Mouse (Mus musculus) limb, embryonic 10.5 days (tissue): ENCODE data around the gene Socs7. TPM values are rescaled to one million over a fixed set of nuclear protein-coding genes. Genes with fewer than 3 reads are reported as not detected.

Experiments
- DNase-seq: peaks from one replicate; pipeline ENCODE4 v3.0.0-alpha.2; 2017; ENCODE audit warnings: low spot score
- H3K27ac ChIP-seq: fragments of 300-500 bp; sonication (generic); 2 replicates; pipeline ENCODE4 v1.5.1; 2016; ENCODE audit warnings: mild to moderate bottlenecking
- H3K27me3 ChIP-seq: fragments of 300-500 bp; sonication (generic); 2 replicates; pipeline ENCODE4 v1.6.1; 2016; ENCODE audit warnings: low read depth, mild to moderate bottlenecking; ENCODE audit not compliant: poor library complexity, severe bottlenecking
- H3K36me3 ChIP-seq: fragments of 300-500 bp; sonication (generic); 2 replicates; pipeline ENCODE4 v1.6.1; 2016; ENCODE audit warnings: mild to moderate bottlenecking, moderate library complexity
- H3K4me1 ChIP-seq: fragments of 300-500 bp; sonication (generic); 2 replicates; pipeline ENCODE4 v1.6.1; 2016
- H3K4me3 ChIP-seq: fragments of 300-500 bp; sonication (generic); 2 replicates; pipeline ENCODE4 v1.5.1; 2016; ENCODE audit warnings: mild to moderate bottlenecking, moderate library complexity
- H3K9me3 ChIP-seq: fragments of 300-500 bp; sonication (generic); replicated peaks from 2 replicates; pipeline ENCODE4 v1.6.1; 2016; ENCODE audit warnings: mild to moderate bottlenecking
- WGBS: fragments of 180-500 bp; shearing (Covaris S2); methylation state at CpG from one replicate; pipeline ENCODE4 v1.1.7; 2016; 5-methylcytosine and 5-hydroxymethylcytosine counted together
- polyA plus RNA-seq: library from polyadenylated mRNA; unstranded; fragments of >200 nt; fragmentation: Nextera tagmentation; extraction: Ambion mirVana; gene quantifications from 2 replicates; pipeline ENCODE4 v1.2.1, GENCODE M21; 2016

The Socs7 gene
- polyA plus RNA-seq, 1 experiment from 2014 or later = 4.4 TPM

DNA sequence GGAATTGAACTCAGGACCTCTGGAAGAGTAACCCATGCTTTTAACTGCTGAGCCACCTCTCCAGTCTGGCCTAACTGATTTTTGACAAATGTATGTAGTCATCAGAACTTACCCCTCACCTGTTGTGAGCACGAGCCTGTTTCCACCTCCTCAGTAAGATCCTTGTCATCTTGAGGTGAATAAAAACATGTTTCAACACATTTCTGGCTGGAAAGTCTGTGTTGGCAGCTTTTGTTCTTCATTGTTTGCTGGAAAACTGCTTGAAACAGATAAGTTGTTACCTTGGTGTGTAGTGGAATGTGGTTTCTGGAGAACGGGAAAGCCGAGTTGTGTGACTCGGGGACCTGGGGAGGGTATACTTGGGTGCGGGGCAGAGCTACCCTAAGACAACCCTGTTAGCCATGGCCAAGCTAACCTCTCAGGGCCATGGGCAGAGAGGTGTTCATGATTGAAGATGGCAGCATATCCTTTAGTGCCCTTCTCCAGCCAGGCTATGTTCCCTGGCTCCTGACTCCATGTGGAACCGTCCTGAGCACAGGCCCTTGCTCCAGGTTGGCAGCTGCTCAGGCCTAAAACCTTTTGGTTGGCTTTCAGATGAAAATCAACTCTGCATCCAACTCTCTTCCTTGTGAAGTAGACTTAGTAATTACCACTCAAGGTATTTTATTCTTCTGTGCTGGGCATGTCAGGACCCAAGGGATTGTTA lies 10.0 kb downstream of the Socs7 start:
- Histone ChIP-seq H3K9me3 (no peaks in the 10 kb centered on the region), H3K36me3 (peaks cover 50% of the 10 kb centered on the region), H3K27me3 (no peaks in the 10 kb centered on the region), H3K4me1 (no peaks in the 10 kb centered on the region), H3K27ac (no peak overlapping the region), H3K4me3 (no peak overlapping the region)
- 94% methylated on average over 6 of the region's 6 CpGs for WGBS
- DNase-seq = no peak

DNA sequence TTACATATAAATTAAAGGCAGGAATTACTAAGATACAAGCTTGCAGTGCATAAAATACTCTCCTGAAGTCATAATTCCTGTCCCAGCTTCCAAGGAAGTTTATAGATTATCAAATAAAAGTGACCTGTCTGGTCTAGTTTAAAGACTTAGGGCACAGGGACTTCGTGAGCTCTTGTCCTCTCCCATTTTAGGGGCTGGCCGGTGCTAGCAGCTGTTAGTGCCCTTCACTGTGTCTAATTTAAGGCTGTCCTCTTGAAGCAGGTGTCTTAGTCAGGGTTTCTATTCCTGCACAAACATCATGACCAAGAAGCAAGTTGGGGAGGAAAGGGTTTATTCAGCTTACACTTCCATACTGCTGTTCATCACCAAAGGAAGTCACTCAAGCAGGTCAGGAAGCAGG lies 11.1 kb downstream of the Socs7 start:
- Histone ChIP-seq H3K4me3 (no peak overlapping the region), H3K27me3 (no peaks in the 10 kb centered on the region), H3K36me3 (peaks cover 55% of the 10 kb centered on the region), H3K4me1 (no peaks in the 10 kb centered on the region), H3K9me3 (no peaks in the 10 kb centered on the region), H3K27ac (no peak overlapping the region)
- DNase-seq = no peak
- 84% methylated on average over 2 of the region's 2 CpGs for WGBS

DNA sequence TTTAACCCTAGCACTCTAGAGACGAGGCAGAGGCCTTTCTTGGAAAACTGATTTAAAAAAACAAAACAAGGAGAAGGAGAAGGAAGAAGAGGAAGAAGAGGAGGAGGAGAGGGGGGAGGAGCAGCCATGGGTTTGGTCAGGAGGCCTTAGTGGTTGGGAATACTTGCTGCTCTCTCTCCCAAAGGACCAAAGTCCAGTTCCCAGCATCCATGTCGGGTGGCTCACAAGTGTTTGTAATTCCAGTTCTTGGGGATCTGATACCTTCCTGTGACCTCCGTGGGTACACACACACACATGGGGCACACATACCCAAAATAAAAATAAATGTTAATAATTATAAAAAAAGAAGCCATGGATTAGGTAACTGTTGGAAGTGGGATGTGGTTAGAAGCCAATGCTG lies 17.7 kb downstream of the Socs7 start:
- Histone ChIP-seq H3K36me3 (peaks cover 84% of the 10 kb centered on the region), H3K4me1 (no peaks in the 10 kb centered on the region), H3K27me3 (no peaks in the 10 kb centered on the region), H3K4me3 (no peak overlapping the region), H3K9me3 (no peaks in the 10 kb centered on the region), H3K27ac (no peak overlapping the region)
- WGBS = 87% methylated on average over 3 of the region's 3 CpGs
- no peak for DNase-seq

DNA sequence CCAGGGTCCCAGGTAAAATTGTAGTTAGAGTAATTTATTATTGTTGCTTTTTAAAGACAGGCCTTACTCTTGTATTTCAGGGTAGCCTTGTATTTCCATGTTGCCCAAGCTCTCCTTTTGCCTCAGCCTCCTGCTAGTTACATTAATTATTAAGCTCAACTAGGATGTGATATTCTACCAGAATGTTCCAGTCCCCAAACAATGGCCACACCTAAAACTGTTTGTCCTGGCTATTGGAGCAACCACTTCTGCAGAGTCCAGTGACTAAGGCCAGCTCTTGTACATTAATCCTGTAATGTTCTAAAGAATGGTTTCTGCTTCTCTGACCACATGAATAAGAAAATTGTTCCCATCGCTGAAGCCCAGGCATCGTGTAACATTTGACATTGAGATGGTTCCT lies 20.7 kb downstream of the Socs7 start:
- peaks cover 79% of the 10 kb centered on the region for H3K36me3 ChIP-seq
- no peak overlapping the region for H3K27ac ChIP-seq
- 95% methylated on average over 2 of the region's 2 CpGs for WGBS

DNA sequence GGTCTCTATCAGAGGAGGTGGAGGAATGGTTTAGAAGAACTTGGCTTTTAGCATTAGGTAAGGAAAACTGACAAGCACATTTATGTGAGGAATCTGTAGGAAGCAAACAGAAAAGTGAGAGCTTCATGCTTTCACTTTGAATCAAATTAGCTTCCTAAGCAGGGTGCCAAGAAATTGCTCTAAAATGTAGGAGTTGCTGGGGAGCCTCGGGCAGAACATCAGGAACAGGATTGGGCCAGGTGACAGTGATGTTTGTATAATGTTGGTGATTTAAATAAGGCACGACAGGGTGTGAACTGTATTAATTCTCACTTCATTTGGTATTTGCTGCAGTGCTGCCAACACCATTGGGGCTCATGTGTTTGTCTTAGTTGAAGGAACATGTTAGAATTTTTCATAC lies 21.4 kb downstream of the Socs7 start:
- no peak overlapping the region for H3K27ac ChIP-seq
- no peaks in the 10 kb centered on the region for H3K9me3 ChIP-seq
- no peak overlapping the region for H3K4me3 ChIP-seq
- no peak for DNase-seq
- no peaks in the 10 kb centered on the region for H3K27me3 ChIP-seq
- H3K4me1 ChIP-seq = no peaks in the 10 kb centered on the region
- 72% methylated on average over 2 of the region's 2 CpGs for WGBS
- peaks cover 78% of the 10 kb centered on the region for H3K36me3 ChIP-seq

More for the DNA sequence above, 20.7 kb downstream of the Socs7 start:
- Histone ChIP-seq H3K27me3 (no peaks in the 10 kb centered on the region), H3K9me3 (no peaks in the 10 kb centered on the region), H3K4me1 (no peaks in the 10 kb centered on the region), H3K4me3 (no peak overlapping the region)
- DNase-seq = no peak

DNA sequence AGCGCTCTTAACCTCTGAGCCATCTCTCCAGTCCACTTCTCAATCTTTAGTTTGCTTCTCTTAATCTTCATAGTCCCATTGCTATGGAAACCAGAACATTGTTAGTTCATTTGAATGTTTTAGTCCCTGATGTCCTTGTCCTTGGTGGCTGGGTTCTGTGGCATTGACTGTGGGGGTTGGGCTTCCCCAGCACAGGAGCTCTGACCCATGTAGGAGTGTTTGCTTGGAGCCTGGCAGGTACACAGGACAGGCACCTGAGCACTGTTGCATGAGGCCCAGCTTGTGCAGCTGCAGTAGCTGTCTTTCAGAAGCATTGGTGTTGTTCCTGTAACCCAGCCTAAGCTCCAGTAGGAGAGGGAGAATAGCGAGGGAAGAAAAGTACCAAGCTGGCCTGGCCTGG lies 25.5 kb downstream of the Socs7 start:
- H3K4me1 ChIP-seq = no peaks in the 10 kb centered on the region
- H3K9me3 ChIP-seq = no peaks in the 10 kb centered on the region
- WGBS = 88% methylated on average over 2 of the region's 2 CpGs
- peaks cover 88% of the 10 kb centered on the region for H3K36me3 ChIP-seq
- no peak for DNase-seq
- H3K27ac ChIP-seq = no peak overlapping the region
- H3K27me3 ChIP-seq = no peaks in the 10 kb centered on the region
- no peak overlapping the region for H3K4me3 ChIP-seq

DNA sequence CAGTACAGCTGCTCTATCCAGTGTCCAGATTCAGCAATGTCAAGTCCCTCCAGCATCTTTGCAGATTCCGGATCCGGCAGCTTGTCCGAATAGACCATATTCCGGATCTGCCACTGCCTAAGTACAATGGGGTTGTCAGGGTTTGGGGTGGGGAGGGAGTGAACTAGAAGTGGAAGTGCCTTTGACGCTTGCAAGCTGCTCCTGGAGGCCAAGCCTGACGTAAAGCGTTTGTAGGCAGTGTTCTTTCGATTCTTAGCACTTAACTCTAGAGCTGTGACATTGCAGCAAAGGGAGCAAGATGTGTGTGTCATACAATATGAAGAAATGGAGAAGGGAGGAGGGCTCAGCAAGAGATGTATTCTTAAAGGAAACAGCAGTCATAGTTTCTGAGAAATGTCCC lies 26.8 kb downstream of the Socs7 start:
- DNase-seq = no peak
- Histone ChIP-seq H3K4me1 (no peaks in the 10 kb centered on the region), H3K27me3 (no peaks in the 10 kb centered on the region), H3K36me3 (peaks cover 88% of the 10 kb centered on the region), H3K9me3 (no peaks in the 10 kb centered on the region), H3K4me3 (no peak overlapping the region), H3K27ac (no peak overlapping the region)
- 88% methylated on average over 8 of the region's 8 CpGs for WGBS

DNA sequence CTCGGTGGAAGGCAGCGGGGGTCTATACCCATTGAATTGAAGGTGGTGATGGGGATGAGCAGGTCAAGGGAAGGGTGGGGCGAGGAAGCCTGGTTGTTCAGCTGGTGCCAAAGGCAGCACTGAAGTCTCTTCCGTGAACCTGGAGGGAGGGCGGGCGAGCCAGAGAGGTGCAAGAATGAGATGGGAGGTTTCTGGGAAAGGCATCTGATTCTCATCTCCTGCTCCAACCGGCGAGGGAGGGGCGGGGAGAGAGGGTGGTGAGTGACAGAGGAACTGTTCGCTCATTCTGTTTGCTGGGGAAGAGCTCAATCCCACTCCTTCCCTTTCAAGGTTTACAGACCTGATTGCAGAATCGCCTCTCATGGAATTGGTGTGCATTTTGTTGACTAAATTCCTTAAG lies 31.3 kb downstream of the Socs7 start:
- no peaks in the 10 kb centered on the region for H3K9me3 ChIP-seq
- H3K27ac ChIP-seq = no peak overlapping the region
- no peak for DNase-seq
- 73% methylated on average over 11 of the region's 11 CpGs for WGBS
- no peak overlapping the region for H3K4me3 ChIP-seq
- no peaks in the 10 kb centered on the region for H3K4me1 ChIP-seq
- H3K27me3 ChIP-seq = no peaks in the 10 kb centered on the region
- peaks cover 88% of the 10 kb centered on the region for H3K36me3 ChIP-seq

DNA sequence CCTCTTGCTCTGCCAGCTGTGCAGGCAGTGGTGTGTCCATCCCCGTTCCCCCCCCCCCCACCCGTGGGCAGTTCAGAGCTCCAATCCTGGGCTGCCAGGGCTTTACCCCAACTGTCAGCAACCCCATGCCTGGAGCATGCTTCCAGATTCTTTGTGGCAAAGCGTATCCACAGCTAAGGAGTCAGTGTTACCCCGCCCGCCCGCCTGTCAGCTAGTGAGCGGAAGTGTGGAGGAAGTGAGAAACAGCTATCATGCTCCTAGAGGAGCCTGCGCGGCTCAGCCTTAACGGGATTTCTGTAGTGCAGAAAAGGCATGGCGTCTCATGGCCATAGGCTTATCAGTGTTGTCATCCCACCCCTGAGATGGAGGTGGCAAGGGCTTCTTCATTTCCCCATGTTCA lies 31.8 kb downstream of the Socs7 start:
- no peak overlapping the region for H3K4me3 ChIP-seq
- H3K27me3 ChIP-seq = no peaks in the 10 kb centered on the region
- WGBS = 86% methylated on average over 11 of the region's 11 CpGs
- peaks cover 86% of the 10 kb centered on the region for H3K36me3 ChIP-seq
- H3K4me1 ChIP-seq = no peaks in the 10 kb centered on the region
- H3K9me3 ChIP-seq = no peaks in the 10 kb centered on the region
- no peak for DNase-seq
- H3K27ac ChIP-seq = no peak overlapping the region

DNA sequence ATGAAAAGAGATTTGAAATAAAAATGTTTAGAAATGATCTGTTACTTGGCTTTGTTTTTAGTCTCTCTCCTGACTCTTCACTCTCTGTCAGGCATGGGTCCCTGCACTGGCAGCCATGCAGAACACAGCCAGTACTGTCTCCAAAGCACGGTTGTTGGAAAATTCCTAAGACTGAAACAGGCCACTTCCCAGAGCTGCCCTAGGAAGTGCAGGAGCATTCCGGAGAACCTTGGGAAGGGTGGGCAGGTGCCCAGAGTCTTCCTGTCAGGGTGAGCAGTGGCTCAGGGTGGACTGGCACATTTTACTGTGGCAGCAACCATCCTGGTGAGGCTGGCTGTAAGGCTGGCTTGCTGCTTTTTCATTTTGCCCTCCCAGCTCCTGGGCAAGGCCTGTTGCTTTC lies 36.2 kb downstream of the Socs7 start:
- no peak overlapping the region for H3K4me3 ChIP-seq
- no peaks in the 10 kb centered on the region for H3K9me3 ChIP-seq
- peaks cover 44% of the 10 kb centered on the region for H3K36me3 ChIP-seq
- H3K27ac ChIP-seq = no peak overlapping the region
- 89% methylated on average over 2 of the region's 2 CpGs for WGBS
- no peak for DNase-seq
- peaks cover 30% of the 10 kb centered on the region for H3K27me3 ChIP-seq
- peaks cover 20% of the 10 kb centered on the region for H3K4me1 ChIP-seq

DNA sequence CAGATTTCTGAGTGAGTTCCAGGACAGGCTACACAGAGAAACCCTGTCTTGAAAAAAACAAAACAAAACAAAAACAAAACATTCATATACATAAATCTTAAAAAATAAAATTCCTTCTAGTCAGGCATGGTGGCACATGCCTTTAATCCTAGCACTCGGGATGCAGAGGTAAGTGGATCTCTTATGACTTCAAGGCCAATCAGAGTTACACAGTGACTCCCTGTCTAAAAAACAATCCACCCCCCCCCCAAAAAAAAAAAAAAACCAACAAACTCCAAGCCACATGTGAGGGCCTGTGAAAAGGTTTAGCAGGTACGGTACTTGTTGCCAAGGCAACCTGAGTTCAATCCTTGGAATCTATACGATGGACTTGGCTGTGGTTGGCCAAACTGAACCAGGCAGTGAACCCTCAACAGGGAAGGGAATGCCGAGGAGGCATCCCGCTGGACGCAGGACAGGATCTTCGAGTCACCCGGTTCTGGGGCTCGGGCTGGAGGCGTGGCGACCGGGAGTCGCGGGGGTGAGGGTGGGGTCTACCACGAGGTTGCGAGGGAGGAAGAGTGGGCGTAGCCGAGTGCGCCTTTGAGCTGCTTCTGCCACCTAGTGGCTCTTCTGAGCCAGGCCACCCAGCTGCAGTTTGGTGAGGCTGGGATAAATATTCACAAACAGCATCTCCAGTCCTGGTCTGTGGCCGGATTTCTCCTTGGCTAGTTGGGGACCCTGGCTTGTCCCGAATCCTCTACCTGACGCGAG lies 37.8 kb downstream of the Socs7 start:
- Histone ChIP-seq H3K36me3 (peaks cover 27% of the 10 kb centered on the region), H3K9me3 (no peaks in the 10 kb centered on the region), H3K27me3 (peaks cover 46% of the 10 kb centered on the region), H3K4me1 (peaks cover 36% of the 10 kb centered on the region), H3K27ac (0 out of 2 replicates have a peak overlapping the region, but pooled peaks have one; percentile 39), H3K4me3 (peak overlapping the region; percentile 49)
- 6% methylated on average over 23 of the region's 23 CpGs for WGBS
- DNase-seq = peak; percentile 90

DNA sequence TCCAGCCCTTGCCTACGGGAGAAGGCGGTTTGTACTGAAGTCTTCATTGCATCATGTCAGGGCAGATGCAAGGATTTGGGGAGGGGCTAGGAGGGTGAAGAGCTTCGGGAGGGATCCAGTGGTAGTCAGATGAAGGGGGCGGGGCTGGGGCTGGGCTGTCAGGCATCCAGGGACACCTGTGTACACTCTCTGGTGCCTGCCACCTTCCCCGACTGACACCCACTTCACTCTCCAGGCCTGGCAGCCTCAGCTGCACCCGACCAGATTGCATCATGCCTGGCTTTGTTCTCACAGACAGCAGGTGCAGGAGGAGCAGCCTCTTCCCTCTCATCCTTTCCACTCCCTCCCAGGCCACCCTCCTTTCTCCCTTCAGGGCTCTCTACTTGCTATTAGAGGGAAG lies 38.7 kb downstream of the Socs7 start:
- no peaks in the 10 kb centered on the region for H3K9me3 ChIP-seq
- no peak overlapping the region for H3K27ac ChIP-seq
- H3K36me3 ChIP-seq = peaks cover 18% of the 10 kb centered on the region
- peaks cover 46% of the 10 kb centered on the region for H3K4me1 ChIP-seq
- H3K4me3 ChIP-seq = no peak overlapping the region
- H3K27me3 ChIP-seq = peaks cover 55% of the 10 kb centered on the region
- WGBS = 13% methylated on average over 6 of the region's 6 CpGs
- no peak for DNase-seq

DNA sequence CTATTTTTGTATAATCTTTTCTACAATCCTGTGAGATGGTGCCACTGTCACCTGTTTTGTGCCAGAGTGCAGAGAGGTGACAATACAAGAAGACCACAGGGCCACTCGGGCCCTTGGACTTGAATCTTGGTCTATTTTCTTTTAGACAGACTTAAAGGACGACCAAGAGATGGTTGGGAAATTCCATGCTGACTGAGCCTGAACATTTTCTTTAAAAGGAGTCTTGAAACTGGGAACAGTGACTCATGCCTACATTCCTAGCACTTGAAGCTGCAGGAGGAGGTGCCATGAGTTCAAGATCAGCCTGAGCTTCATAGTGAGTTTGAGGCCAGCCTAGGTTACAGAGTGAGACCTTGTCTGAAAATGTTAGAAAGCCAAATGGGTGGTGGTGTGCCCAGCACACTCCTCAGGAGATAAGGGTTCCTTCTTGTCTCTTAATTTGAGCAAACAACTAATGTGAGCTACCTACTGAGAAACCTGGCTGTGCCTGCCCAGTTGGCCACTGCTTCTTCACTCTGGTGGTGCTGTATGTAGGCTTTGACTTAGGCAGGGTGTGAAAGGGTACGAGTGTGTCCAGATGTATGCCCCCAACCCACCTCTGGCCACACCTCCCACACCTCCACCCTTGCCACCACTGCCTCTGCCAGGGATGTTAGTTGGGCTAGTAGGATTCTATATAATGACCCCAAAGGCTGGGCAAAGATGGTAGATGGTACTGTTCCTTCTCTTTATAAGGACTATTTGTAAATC lies 39.5 kb downstream of the Socs7 start:
- 80% methylated on average over 3 of the region's 3 CpGs for WGBS
- Histone ChIP-seq H3K4me3 (no peak overlapping the region), H3K27ac (no peak overlapping the region), H3K27me3 (peaks cover 63% of the 10 kb centered on the region), H3K9me3 (no peaks in the 10 kb centered on the region), H3K36me3 (peaks cover 12% of the 10 kb centered on the region; the same call in 1 of the 2 replicates), H3K4me1 (peaks cover 54% of the 10 kb centered on the region)
- no peak for DNase-seq
